Mouse (Mus musculus): ENCODE data around the gene Oxct2a. TPM values are rescaled to one million over a fixed set of nuclear protein-coding genes. Genes with fewer than 3 reads are reported as not detected.
A peak's percentile ranks its signal among the peaks of the same experiment; 100 is the strongest.
"Not testable (repeated sequence)": the region's sequence is repeated elsewhere in the genome, so short reads cannot be mapped to it uniquely, and the experiment has no call there.

Oxct2a gene
- polyA plus RNA-seq, 1 experiment from 2014 or later = not detected

- no peak overlapping the region for H3K4me2 ChIP-seq (replicated peaks)
- 91% methylated on average over 7 of the region's 7 CpGs for WGBS
- no peak overlapping the region for H3K9ac ChIP-seq (replicated peaks)
- H3K27ac ChIP-seq (replicated peaks) = no peak overlapping the region
- no peaks in the 10 kb centered on the region for H3K36me3 ChIP-seq
- H3K9me3 ChIP-seq = no peaks in the 10 kb centered on the region
- no peaks in the 10 kb centered on the region for H3K27me3 ChIP-seq
- H3K4me1 ChIP-seq = no peaks in the 10 kb centered on the region
- no peak overlapping the region for H3K4me3 ChIP-seq
- ATAC-seq (ENCODE audit: low FRiP score, low read depth) = no peak
Measured at GRCm38 (mm10) chr4:123311845-123312244, 11.6 kb downstream of the Oxct2a start.

- no peak overlapping the region for H3K9ac ChIP-seq (replicated peaks)
- no peak overlapping the region for H3K4me3 ChIP-seq
- H3K4me2 ChIP-seq (replicated peaks) = no peak overlapping the region
- no peaks in the 10 kb centered on the region for H3K4me1 ChIP-seq
- 67% methylated on average over 3 of the region's 3 CpGs for WGBS
- H3K27me3 ChIP-seq = no peaks in the 10 kb centered on the region
- peaks cover 13% of the 10 kb centered on the region for H3K36me3 ChIP-seq
- ATAC-seq (ENCODE audit: low FRiP score, low read depth) = no peak
- no peaks in the 10 kb centered on the region for H3K9me3 ChIP-seq
- H3K27ac ChIP-seq (replicated peaks) = no peak overlapping the region
Measured at GRCm38 (mm10) chr4:123308292-123308691, 15.1 kb downstream of the Oxct2a start.

- H3K27me3 ChIP-seq = no peaks in the 10 kb centered on the region
- 89% methylated on average over 10 of the region's 10 CpGs for WGBS
Measured at GRCm38 (mm10) chr4:123306999-123307398, 16.4 kb downstream of the Oxct2a start.

GRCm38 (mm10) chr4:123305789-123306188, 17.6 kb downstream of the Oxct2a start:
- no peak overlapping the region for H3K4me2 ChIP-seq (replicated peaks)
- no peaks in the 10 kb centered on the region for H3K9me3 ChIP-seq
- peak; percentile 56; the same call in 1 of the 2 replicates for ATAC-seq (ENCODE audit: low FRiP score, low read depth)
- H3K36me3 ChIP-seq = peaks cover 36% of the 10 kb centered on the region
- H3K27ac ChIP-seq (replicated peaks) = no peak overlapping the region
- WGBS = 37% methylated on average over 3 of the region's 3 CpGs
- H3K4me3 ChIP-seq = no peak overlapping the region
- no peak overlapping the region for H3K9ac ChIP-seq (replicated peaks)
- no peaks in the 10 kb centered on the region for H3K27me3 ChIP-seq
- H3K4me1 ChIP-seq = no peaks in the 10 kb centered on the region

More at GRCm38 (mm10) chr4:123306999-123307398, 16.4 kb downstream of the Oxct2a start:
- H3K4me3 ChIP-seq = no peak overlapping the region
- no peaks in the 10 kb centered on the region for H3K4me1 ChIP-seq
- H3K4me2 ChIP-seq (replicated peaks) = no peak overlapping the region
- no peaks in the 10 kb centered on the region for H3K9me3 ChIP-seq
- no peak overlapping the region for H3K27ac ChIP-seq (replicated peaks)
- peaks cover 26% of the 10 kb centered on the region for H3K36me3 ChIP-seq
- no peak overlapping the region for H3K9ac ChIP-seq (replicated peaks)
- ATAC-seq (ENCODE audit: low FRiP score, low read depth) = no peak

- H3K4me3 ChIP-seq = no peak overlapping the region
- WGBS = 96% methylated on average over 11 of the region's 11 CpGs
- no peaks in the 10 kb centered on the region for H3K27me3 ChIP-seq
- no peak overlapping the region for H3K9ac ChIP-seq (replicated peaks)
- H3K36me3 ChIP-seq = peaks cover 90% of the 10 kb centered on the region
- no peaks in the 10 kb centered on the region for H3K4me1 ChIP-seq
- no peak overlapping the region for H3K4me2 ChIP-seq (replicated peaks)
- H3K9me3 ChIP-seq = no peaks in the 10 kb centered on the region
- no peak for ATAC-seq (ENCODE audit: low FRiP score, low read depth)
- H3K27ac ChIP-seq (replicated peaks) = no peak overlapping the region
Measured at GRCm38 (mm10) chr4:123298980-123299670, 24.3 kb downstream of the Oxct2a start.

- ATAC-seq (ENCODE audit: low FRiP score, low read depth) = no peak
- Histone ChIP-seq H3K4me1 (no peaks in the 10 kb centered on the region), H3K9ac (replicated peaks) (no peak overlapping the region), H3K27me3 (no peaks in the 10 kb centered on the region), H3K4me3 (no peak overlapping the region), H3K36me3 (peaks cover 90% of the 10 kb centered on the region), H3K4me2 (replicated peaks) (no peak overlapping the region), H3K9me3 (no peaks in the 10 kb centered on the region), H3K27ac (replicated peaks) (no peak overlapping the region)
- 86% methylated on average over 4 of the region's 4 CpGs for WGBS
Measured at GRCm38 (mm10) chr4:123298226-123298625, 25.2 kb downstream of the Oxct2a start.

GRCm38 (mm10) chr4:123297195-123297960, 26.1 kb downstream of the Oxct2a start:
- Histone ChIP-seq H3K4me1 (no peaks in the 10 kb centered on the region), H3K9me3 (no peaks in the 10 kb centered on the region), H3K27me3 (no peaks in the 10 kb centered on the region), H3K36me3 (peaks cover 90% of the 10 kb centered on the region), H3K4me3 (no peak overlapping the region), H3K27ac (replicated peaks) (no peak overlapping the region), H3K9ac (replicated peaks) (no peak overlapping the region), H3K4me2 (replicated peaks) (no peak overlapping the region)
- 93% methylated on average over 22 of the region's 22 CpGs for WGBS
- no peak for ATAC-seq (ENCODE audit: low FRiP score, low read depth)

GRCm38 (mm10) chr4:123296148-123296534, 27.3 kb downstream of the Oxct2a start:
- ATAC-seq (ENCODE audit: low FRiP score, low read depth) = no peak
- Histone ChIP-seq H3K4me1 (no peaks in the 10 kb centered on the region), H3K27me3 (no peaks in the 10 kb centered on the region), H3K9me3 (no peaks in the 10 kb centered on the region), H3K27ac (replicated peaks) (no peak overlapping the region), H3K36me3 (peaks cover 92% of the 10 kb centered on the region), H3K9ac (replicated peaks) (no peak overlapping the region), H3K4me3 (no peak overlapping the region), H3K4me2 (replicated peaks) (no peak overlapping the region)
- WGBS = 87% methylated on average over 5 of the region's 5 CpGs

GRCm38 (mm10) chr4:123295516-123296147, 27.8 kb downstream of the Oxct2a start:
- no peak overlapping the region for H3K27ac ChIP-seq (replicated peaks)
- no peak overlapping the region for H3K9ac ChIP-seq (replicated peaks)
- H3K27me3 ChIP-seq = no peaks in the 10 kb centered on the region
- WGBS = 95% methylated on average over 21 of the region's 21 CpGs
- H3K36me3 ChIP-seq = peaks cover 92% of the 10 kb centered on the region
- H3K4me3 ChIP-seq = no peak overlapping the region
- ATAC-seq (ENCODE audit: low FRiP score, low read depth) = no peak
- H3K4me2 ChIP-seq (replicated peaks) = no peak overlapping the region
- no peaks in the 10 kb centered on the region for H3K9me3 ChIP-seq
- H3K4me1 ChIP-seq = no peaks in the 10 kb centered on the region

- not testable (repeated sequence) for H3K27ac ChIP-seq (replicated peaks); H3K9ac ChIP-seq (replicated peaks); H3K9me3 ChIP-seq; H3K27me3 ChIP-seq; ATAC-seq (ENCODE audit: low FRiP score, low read depth); H3K4me2 ChIP-seq (replicated peaks); H3K4me1 ChIP-seq; H3K4me3 ChIP-seq
- peaks cover 92% of the 10 kb centered on the region for H3K36me3 ChIP-seq
- 93% methylated on average over 15 of the region's 15 CpGs for WGBS
Measured at GRCm38 (mm10) chr4:123295026-123295425, 28.4 kb downstream of the Oxct2a start.

GRCm38 (mm10) chr4:123293661-123294443, 29.6 kb downstream of the Oxct2a start:
- Histone ChIP-seq H3K9me3 (no peaks in the 10 kb centered on the region), H3K4me2 (replicated peaks) (no peak overlapping the region), H3K27me3 (no peaks in the 10 kb centered on the region), H3K36me3 (peaks cover 92% of the 10 kb centered on the region), H3K4me1 (no peaks in the 10 kb centered on the region), H3K4me3 (no peak overlapping the region), H3K27ac (replicated peaks) (no peak overlapping the region), H3K9ac (replicated peaks) (no peak overlapping the region)
- 87% methylated on average over 7 of the region's 7 CpGs for WGBS
- no peak for ATAC-seq (ENCODE audit: low FRiP score, low read depth)
